Mouse (Mus musculus) kidney, postnatal 25 days (tissue): ENCODE results near the gene Nme2.
"Not testable (repeated sequence)": the region's sequence is repeated elsewhere in the genome, so short reads cannot be mapped to it uniquely, and the experiment has no call there.

Experiments used
- DNase-seq, 2 experiments: peaks; one replicate each; pipeline ENCODE4 v3.0.0; 2021; ENCODE audit warnings: mixed read lengths in 2 of 2

Gene Nme2

DNA sequence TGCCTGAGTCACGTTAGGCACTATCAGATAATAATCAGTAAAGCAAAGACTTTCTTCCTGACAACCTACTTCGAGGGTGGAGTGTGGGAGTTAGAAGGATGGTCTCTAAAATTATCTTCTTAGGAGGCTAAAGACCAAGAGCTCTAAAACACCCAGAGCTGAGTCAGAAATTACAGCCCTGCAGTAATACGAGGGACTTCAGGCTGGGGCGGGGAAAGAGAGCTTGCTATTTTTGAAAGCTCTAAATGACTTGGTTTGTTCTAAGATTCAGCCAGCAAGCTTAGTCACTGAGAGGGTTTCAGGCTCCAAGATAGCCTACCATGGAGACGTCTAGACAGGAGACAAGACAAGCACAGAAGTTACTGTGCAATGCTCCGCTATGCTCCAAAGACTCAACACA is 9.3 kb upstream of the Nme2 start:
- no peak for DNase-seq

DNA sequence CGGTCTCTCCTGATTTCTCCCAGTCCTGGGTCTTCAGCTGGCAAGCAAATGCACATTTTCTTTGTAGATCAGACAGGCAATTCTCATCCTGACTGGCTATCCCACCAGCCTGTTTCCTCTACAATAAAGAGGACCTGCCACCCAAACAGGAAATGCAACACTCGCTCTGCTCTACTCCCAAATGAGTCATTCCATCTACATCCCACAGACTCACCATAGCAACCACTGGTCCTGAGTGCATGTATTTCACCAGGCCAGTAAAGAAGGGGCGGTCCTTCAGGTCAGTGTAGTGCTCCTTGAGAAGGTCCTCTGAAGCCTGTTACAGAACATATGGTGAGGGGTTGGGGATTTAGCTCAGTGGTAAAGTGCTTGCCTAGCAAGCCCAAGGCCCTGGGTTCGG is 7.0 kb upstream of the Nme2 start:
- DNase-seq: no peak

DNA sequence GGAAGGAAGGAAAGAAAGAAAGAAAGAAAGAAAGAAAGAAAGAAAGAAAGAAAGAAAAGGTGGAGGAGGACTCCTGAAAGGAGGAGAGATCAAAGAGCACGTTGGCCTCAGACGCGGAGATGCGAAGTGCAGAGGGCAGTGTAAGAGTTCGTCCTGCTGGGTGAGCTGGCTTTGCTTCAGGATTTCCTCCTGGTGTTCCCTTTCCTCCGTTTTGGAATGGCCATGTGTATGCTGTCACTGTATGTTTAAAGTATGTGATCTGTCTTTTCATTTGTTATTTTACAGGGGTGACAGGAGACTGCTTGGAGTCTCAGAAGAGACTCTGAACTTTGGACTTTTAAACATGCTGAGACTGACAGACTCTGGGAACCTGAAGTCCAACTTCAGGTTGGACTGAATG is 5.4 kb upstream of the Nme2 start:
- DNase-seq: peak in 1 of 2 experiments; percentile 55

DNA sequence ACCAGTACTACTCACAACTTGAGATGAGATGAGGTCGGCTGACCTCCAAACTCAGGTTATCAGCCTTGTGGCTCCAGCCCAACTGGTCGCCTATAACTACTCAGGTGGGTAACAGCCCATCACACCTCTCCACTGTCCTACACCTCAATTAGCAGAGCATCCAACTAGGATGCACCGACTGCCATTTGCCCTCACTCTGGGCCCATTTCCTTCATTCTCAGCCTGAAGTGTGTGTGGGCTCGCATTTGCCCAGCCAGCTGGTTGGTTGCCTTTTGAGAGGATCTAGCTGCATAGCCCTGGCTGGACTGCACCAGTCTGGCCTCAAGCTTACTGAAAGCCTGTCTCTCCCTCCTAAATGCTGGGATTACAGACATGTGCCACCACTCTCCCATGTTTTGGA is 1.7 kb upstream of the Nme2 start:
- DNase-seq: no peak

DNA sequence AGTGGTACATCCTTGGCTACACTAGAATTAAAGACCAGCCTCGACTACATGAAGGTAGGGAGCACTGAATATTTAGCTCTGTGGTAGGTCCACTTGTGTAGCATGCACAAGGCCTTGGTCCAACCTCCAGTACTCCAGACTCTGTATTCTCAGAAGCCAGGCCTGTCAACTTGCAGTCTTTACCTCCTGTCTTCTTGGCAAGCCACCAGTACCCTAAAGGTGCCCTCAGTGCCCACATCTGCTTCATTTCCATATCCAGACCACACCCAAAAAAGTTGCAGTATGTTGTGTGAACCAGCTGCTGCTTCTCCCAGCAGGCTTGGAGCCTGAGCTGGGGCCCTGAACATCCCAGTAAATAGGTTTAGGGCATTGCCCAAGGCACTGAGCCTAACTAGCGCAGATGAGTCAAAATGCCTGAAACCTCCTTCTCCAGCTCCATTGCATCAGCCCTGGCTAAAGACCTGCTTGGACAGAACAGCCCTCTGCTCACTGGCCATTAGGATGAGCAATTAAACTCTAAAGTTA is 1.0 kb upstream of the Nme2 start:
- DNase-seq: no peak

DNA sequence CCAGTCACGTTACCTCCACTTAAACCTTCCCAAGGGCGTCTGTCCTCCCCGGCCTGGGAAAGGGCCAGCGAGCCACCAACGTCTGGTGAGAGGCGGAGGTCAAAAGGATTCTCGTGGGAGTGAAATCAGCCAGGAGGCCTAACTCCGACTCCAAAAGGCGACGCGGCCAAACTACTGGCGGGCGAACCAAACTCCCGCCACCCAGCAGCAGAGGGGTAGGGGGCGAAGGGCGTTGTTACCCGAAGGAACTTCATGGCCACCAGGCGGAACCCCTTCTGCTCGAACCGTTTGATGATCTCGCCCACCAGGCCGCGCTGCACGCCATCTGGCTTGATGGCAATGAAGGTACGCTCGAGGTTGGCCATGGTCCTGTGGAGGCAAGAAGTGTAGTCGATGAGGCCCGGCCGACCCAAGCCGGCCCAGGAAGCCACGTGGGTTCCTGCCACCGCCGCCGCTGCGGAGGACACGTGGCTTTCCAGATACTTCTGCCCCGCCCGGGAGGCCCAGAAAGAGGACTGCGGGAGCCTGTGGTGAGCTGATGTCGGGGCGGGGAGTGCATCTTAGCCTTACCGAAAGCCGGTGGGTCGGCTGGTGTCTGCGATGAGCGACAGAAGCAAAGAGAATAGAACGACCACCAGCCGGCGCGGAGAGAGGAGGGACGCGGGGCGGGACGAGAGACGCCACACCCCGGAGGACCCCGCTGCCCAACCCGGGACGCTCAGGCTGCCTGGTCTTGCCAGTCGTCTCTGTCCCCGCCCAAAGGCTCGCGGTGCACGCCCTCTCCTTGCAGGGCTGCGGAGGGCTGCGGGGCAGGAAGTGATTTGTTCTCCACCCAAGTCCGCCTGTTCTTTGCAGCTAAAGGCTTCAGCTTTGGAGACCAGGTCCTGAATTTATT is 556 bp downstream of the Nme2 start:
- DNase-seq: peak; percentile 95 to 98

DNA sequence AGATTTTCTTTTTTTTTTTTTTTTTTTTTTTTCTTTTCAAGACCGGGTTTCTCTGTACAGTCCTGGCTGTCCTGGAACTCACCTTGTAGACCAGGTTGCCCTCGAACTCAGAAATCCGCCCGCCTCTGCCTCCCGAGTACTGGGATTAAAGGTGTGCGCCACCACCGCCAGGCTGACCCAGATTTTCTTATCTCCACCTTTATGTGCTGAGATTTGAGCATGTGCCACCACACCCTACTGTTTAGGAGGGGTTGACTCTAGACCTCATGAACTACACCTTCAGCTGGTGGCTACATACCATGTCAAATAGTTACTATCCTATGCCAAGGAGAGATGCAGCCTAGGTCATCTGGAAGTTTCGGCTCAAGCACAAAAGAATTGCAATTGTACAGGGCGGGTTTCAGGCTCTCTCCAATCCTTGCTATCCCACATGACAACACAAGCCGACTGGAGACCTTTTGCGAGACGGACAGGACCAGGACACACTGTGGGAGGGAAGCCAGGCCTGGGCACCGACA is 1.3 kb downstream of the Nme2 start:
- no peak for DNase-seq

DNA sequence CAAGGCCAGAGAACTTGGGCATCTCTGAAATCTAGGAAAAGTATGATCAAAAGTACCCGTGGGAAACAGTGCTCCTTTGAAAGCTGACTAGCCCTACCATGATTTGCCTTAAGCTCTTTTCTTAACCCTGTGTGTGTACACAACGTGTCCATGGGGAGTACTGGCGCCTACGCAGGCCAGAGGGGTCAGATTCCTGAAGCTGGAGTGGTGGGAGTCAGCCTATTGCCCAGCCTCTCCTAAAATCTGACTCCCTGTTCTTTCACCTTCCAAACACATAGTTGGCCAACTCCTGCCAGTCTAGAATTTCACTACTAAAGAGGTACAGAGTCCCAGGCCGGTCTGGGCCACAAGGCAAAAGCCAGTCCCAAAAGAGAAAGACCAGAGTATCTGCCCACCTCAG is 3.7 kb downstream of the Nme2 start:
- DNase-seq: no peak

DNA sequence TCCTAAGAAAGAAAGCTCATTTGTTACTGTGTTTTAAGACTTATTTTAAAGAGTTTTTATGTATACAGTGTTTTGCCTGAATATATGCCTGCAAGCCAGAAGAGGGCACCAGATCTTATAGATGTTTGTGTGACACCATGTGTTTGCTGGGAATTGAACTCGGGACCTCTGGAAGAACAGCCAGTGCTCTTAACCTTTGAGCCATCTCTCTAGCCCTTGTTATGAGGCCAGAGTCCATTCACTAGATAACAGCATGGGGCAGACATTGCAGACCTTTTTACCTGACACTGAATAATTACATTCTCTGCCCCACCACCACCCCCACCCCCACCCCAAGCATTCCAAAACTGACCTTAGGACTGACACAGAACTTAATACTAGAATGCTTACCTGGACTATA is 6.0 kb downstream of the Nme2 start:
- DNase-seq: peak in 1 of 2 experiments; percentile 57

DNA sequence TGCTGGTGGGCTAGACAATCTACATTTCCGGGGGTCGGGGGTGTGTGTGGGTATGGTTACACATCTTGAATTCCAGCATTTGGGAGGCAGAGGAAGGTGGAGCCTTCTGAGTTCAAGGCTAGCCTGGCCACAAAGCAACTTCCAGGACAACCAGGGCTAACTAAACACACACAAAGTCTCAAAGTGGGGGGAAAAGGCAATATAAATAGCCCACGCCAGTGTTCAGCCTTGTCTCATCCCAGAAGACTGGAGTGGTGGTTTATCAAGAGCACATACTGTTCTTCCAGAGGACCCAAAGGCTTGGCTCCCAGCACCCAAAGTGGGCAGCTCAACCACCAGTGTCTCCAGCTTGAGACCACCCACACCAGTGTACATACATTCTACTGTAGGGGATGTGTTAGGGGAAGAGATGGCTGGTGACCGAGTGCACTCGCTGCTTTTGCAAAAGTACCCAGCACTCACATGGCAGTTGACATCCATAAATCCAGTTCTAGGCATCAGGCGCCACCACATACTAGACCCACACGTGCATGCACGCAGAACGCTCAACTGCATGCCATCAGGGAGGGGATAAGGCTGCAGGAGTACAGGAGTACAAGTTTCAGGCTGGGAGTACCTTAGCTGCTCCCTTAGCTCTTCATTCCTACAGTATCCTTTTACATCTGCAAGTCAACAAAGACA is 7.0 kb downstream of the Nme2 start:
- DNase-seq: no peak

DNA sequence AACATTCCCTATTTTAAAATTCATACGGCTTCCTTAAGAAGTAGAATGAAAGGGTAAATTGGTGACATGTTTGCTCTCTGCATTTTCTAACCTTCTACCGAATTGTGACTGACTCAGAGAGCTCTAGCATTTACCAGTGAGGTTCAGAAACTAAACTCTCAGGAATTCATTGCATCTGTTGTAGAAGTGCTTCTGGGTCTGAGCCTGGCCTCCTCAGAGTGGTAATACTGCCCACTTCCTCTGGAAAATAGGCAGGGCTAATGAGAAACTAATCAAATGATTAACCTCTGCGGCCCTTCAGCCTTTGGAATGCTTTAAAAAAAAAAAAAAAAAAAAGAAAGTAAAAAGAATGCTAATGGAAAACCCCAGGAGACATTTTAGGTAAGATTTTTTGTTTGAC is 11.1 kb downstream of the Nme2 start:
- DNase-seq: no peak

DNA sequence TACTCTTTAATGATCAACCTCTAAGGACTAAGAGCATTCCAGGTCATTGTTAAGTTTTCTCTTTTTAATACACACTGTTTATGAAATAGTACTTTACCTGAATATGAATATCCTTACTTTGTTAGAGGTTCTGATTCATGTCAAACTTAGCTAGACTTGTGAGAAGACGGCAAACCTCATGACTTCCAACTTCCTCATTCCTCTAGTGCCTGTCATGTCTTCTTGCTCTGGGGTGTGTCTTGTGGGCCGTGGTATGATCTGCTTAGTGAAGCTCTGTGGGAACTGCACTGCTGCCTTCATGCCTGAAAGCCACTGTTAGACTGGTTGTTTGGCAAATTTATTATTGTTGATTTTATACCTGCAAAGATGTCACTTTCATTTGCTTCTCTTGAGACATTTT is 15.2 kb downstream of the Nme2 start:
- no peak for DNase-seq

DNA sequence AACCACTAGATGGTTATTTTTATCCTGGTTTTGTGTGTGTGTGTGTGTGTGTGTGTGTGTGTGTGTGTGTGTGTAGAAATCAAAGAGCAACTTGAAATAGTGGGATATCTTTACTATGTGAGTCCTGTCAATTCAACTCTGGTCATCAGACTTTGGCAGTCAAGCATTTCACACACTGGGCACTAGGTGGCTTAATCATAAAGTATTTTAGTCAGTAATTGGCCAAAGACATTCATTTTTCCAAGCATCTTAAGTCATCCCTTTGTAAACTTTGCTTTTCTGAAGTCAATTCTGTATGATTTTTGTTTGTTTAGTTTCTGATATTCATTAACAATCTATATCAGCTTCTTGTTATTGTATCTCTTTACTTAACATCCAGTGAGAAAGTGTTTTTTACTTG is 27.0 kb downstream of the Nme2 start:
- DNase-seq: peak in 1 of 2 experiments; percentile 15

DNA sequence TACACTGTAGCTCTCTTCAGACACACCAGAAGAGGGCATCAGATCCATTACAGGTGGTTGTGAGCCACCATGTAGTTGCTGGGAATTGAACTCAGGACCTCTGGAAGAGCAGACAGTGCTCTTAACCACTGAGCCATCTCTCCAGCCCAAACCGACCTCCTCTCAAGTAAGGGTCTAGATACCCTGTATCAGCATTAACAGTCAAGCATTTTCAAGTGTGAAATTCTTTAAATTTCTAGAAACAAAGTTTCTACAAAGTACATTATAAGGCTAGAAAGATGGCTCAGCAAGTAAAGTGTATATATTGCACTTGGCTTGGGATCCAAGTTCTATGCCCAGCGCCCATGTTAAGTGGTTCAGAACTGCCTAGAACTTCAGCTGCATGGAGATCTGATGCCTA is 41.0 kb downstream of the Nme2 start:
- not testable (repeated sequence) for DNase-seq

DNA sequence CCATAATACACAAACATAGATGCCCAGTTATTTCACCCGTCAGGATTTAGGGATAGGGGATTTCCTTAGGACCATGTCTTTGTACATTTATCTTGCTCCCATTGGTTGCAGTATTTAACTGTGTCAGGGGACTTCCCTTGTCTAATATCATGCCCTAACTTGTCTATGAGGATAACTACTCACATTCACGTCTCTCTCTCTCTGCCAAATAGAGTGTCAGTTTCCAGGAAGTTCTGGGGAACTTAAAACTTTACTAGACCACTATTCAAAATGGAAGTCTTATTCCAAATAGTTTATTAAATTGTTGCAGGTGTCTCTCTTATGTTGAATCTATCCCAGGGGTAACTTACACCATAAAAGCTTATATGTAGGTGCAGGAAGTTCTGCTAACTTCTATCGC is 44.5 kb downstream of the Nme2 start:
- DNase-seq: no peak

DNA sequence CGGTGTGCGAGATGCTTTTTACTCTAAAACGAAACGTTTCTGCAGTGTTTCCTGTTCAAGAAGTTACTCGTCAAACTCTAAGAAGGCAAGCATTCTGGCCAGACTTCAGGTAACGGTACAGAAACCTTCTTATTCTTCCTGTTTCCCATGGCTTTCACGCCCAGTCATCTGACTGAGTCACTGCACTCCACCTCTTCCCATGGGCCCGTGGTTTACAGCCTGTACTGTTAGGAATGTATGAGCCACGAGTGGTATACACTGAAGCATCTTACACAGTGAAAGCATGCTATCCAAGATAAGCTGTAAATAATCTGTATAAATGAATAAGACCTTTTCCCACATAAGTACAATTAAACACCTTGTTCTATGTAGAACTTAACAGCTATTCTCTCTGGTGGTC is 47.2 kb downstream of the Nme2 start:
- no peak for DNase-seq

DNA sequence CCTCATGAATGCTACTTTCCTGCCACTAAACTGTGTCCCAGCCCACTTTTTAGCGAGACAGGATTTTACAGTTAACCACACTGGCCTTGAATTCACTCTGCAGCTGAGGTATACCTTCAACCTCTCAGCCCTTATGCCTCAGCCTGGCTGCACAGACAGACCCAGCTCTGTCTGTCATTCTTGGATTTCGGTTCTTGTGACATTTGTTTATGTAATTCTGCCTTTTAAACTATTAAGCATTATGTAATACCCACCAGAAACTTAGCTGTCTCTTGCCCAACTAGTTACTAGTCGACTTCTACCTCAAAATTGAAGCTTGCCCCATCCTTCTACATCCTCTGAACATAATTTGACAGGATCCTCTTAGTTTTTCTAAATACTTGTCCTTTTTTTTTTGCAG is 48.2 kb downstream of the Nme2 start:
- DNase-seq: no peak

DNA sequence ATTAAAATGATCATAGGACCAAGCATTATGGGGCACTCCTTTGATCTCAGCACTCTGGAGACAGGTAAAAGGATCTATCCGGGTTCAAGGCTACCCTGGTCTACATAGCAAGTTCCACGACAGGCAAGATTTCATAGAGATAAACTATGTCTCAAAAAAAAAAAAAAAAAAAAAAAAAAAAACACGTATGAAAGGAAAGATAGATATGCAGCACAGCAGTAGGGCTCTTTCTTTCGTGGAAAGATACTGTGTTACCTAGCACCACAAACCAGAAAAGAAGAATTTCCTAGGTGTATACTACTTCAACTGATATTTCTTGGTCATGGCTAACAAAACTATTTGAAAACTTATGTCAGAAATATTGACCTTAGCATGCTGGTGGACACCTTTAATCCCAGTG is 49.2 kb downstream of the Nme2 start:
- no peak for DNase-seq
